Mouse (Mus musculus) liver, embryonic 16.5 days (tissue): Measurements from ENCODE around the gene Acadsb. TPM values are rescaled to one million over a fixed set of nuclear protein-coding genes. Genes with fewer than 3 reads are reported as not detected.

Experiments used
- ATAC-seq: fragments of 200-750 bp; cut with Nextera tagmentation; 2 replicates; pipeline ENCODE4 v1.8.0; 2017; ENCODE audit warnings: low read depth, mild to moderate bottlenecking, moderate number of reproducible peaks, moderate library complexity
- H3K27ac ChIP-seq: fragments of 300-500 bp; sonication (generic); 2 replicates; pipeline ENCODE4 v1.5.1; 2014; ENCODE audit warnings: mild to moderate bottlenecking, low read length
- H3K27me3 ChIP-seq: fragments of 300-500 bp; sonication (generic); 2 replicates; pipeline ENCODE4 v1.6.1; 2014; ENCODE audit warnings: low read depth, low read length, mixed read lengths; ENCODE audit not compliant: control insufficient read depth, insufficient read depth
- H3K36me3 ChIP-seq: fragments of 300-500 bp; sonication (generic); 2 replicates; pipeline ENCODE4 v1.6.1; 2014; ENCODE audit warnings: mild to moderate bottlenecking; ENCODE audit not compliant: control insufficient read depth, insufficient read depth
- H3K4me1 ChIP-seq: fragments of 300-500 bp; sonication (generic); 2 replicates; pipeline ENCODE4 v1.6.1; 2014; ENCODE audit warnings: low read depth, low read length, mixed read lengths; ENCODE audit not compliant: control insufficient read depth
- H3K4me2 ChIP-seq: fragments of 300-500 bp; sonication (generic); 2 replicates; pipeline ENCODE4 v1.6.1; 2014; ENCODE audit warnings: low read depth, low read length, mixed read lengths
- H3K4me3 ChIP-seq: fragments of 300-500 bp; sonication (generic); 2 replicates; pipeline ENCODE4 v1.5.1; 2014; ENCODE audit warnings: low read depth, mild to moderate bottlenecking, low read length
- H3K9ac ChIP-seq: fragments of 300-500 bp; sonication (generic); 2 replicates; pipeline ENCODE4 v1.6.1; 2014; ENCODE audit warnings: low read depth, low read length
- H3K9me3 ChIP-seq: fragments of 300-500 bp; sonication (generic); replicated peaks from 2 replicates; pipeline ENCODE4 v1.6.1; 2016; ENCODE audit warnings: low read length; ENCODE audit not compliant: control insufficient read depth
- WGBS: fragments of 180-500 bp; shearing (Covaris S2); extraction: QIAGEN DNeasy Blood & Tissue Kit; methylation state at CpG from one replicate; pipeline ENCODE4 v1.1.7; 2014; ENCODE audit not compliant: insufficient replicate concordance; 5-methylcytosine and 5-hydroxymethylcytosine counted together
- polyA plus RNA-seq: library from polyadenylated mRNA; unstranded; fragments of >200 nt; fragmentation: Nextera tagmentation; extraction: Ambion mirVana; gene quantifications from 2 replicates; pipeline ENCODE4 v1.2.1, GENCODE M21; 2015

Gene Acadsb
- polyA plus RNA-seq, 1 experiment from 2014 or later: 43.2 TPM

GRCm38 (mm10) chr7:131434276-131434675 lies 23.9 kb downstream of the Acadsb start:
- Histone ChIP-seq H3K9ac (no peak overlapping the region), H3K4me1 (no peaks in the 10 kb centered on the region), H3K36me3 (peaks cover 6% of the 10 kb centered on the region; the same call in 1 of the 2 replicates), H3K27me3 (no peaks in the 10 kb centered on the region), H3K4me3 (no peak overlapping the region), H3K4me2 (no peak overlapping the region), H3K9me3 (no peaks in the 10 kb centered on the region), H3K27ac (no peak overlapping the region)
- no peak for ATAC-seq
- 57% methylated on average over 1 of the region's 1 CpGs for WGBS

GRCm38 (mm10) chr7:131437051-131437450 lies 26.6 kb downstream of the Acadsb start:
- Histone ChIP-seq H3K4me1 (no peaks in the 10 kb centered on the region), H3K4me3 (no peak overlapping the region), H3K27me3 (no peaks in the 10 kb centered on the region), H3K9me3 (no peaks in the 10 kb centered on the region), H3K4me2 (no peak overlapping the region), H3K36me3 (no peaks in the 10 kb centered on the region; the same call in 1 of the 2 replicates), H3K27ac (no peak overlapping the region), H3K9ac (no peak overlapping the region)
- WGBS: 54% methylated on average over 3 of the region's 3 CpGs
- no peak for ATAC-seq

GRCm38 (mm10) chr7:131456714-131457113 lies 46.3 kb downstream of the Acadsb start:
- H3K27ac ChIP-seq: no peak overlapping the region
- ATAC-seq: no peak
- no peak overlapping the region for H3K9ac ChIP-seq
- no peaks in the 10 kb centered on the region for H3K9me3 ChIP-seq
- no peak overlapping the region for H3K4me2 ChIP-seq
- no peaks in the 10 kb centered on the region for H3K4me1 ChIP-seq
- H3K36me3 ChIP-seq: no peaks in the 10 kb centered on the region
- no peaks in the 10 kb centered on the region for H3K27me3 ChIP-seq
- WGBS: 57% methylated on average over 5 of the region's 5 CpGs
- H3K4me3 ChIP-seq: no peak overlapping the region

- H3K9ac ChIP-seq: no peak overlapping the region
- H3K4me2 ChIP-seq: no peak overlapping the region
- no peak overlapping the region for H3K27ac ChIP-seq
- no peak for ATAC-seq
- H3K4me1 ChIP-seq: no peaks in the 10 kb centered on the region
- no peak overlapping the region for H3K4me3 ChIP-seq
- WGBS: 43% methylated on average over 3 of the region's 3 CpGs
- no peaks in the 10 kb centered on the region for H3K9me3 ChIP-seq
- H3K27me3 ChIP-seq: no peaks in the 10 kb centered on the region
- H3K36me3 ChIP-seq: no peaks in the 10 kb centered on the region
Measured at GRCm38 (mm10) chr7:131465117-131465601, 54.8 kb downstream of the Acadsb start.

GRCm38 (mm10) chr7:131465735-131466134 lies 55.3 kb downstream of the Acadsb start:
- Histone ChIP-seq H3K4me2 (no peak overlapping the region), H3K9me3 (no peaks in the 10 kb centered on the region), H3K36me3 (no peaks in the 10 kb centered on the region), H3K9ac (no peak overlapping the region), H3K4me3 (no peak overlapping the region), H3K27me3 (no peaks in the 10 kb centered on the region), H3K4me1 (no peaks in the 10 kb centered on the region), H3K27ac (no peak overlapping the region)
- no peak for ATAC-seq
- 46% methylated on average over 3 of the region's 3 CpGs for WGBS

GRCm38 (mm10) chr7:131467312-131467711 lies 56.9 kb downstream of the Acadsb start:
- Histone ChIP-seq H3K4me2 (no peak overlapping the region), H3K27me3 (no peaks in the 10 kb centered on the region), H3K4me3 (no peak overlapping the region), H3K27ac (no peak overlapping the region), H3K9ac (no peak overlapping the region), H3K9me3 (no peaks in the 10 kb centered on the region), H3K4me1 (no peaks in the 10 kb centered on the region), H3K36me3 (no peaks in the 10 kb centered on the region)
- no peak for ATAC-seq
- 47% methylated on average over 3 of the region's 3 CpGs for whole genome bisulfite sequencing

GRCm38 (mm10) chr7:131469506-131469905 lies 59.1 kb downstream of the Acadsb start:
- Histone ChIP-seq H3K4me2 (no peak overlapping the region), H3K27me3 (no peaks in the 10 kb centered on the region), H3K4me3 (no peak overlapping the region), H3K4me1 (no peaks in the 10 kb centered on the region), H3K27ac (no peak overlapping the region), H3K36me3 (no peaks in the 10 kb centered on the region), H3K9me3 (no peaks in the 10 kb centered on the region), H3K9ac (no peak overlapping the region)
- ATAC-seq: no peak
- WGBS: 42% methylated on average over 3 of the region's 3 CpGs

GRCm38 (mm10) chr7:131471551-131471950 lies 61.1 kb downstream of the Acadsb start:
- no peaks in the 10 kb centered on the region for H3K4me1 ChIP-seq
- no peak overlapping the region for H3K4me2 ChIP-seq
- H3K27me3 ChIP-seq: no peaks in the 10 kb centered on the region
- H3K4me3 ChIP-seq: no peak overlapping the region
- ATAC-seq: no peak
- no peak overlapping the region for H3K27ac ChIP-seq
- no peaks in the 10 kb centered on the region for H3K36me3 ChIP-seq
- H3K9ac ChIP-seq: no peak overlapping the region
- 67% methylated on average over 5 of the region's 5 CpGs for WGBS
- no peaks in the 10 kb centered on the region for H3K9me3 ChIP-seq

- Histone ChIP-seq H3K27ac (no peak overlapping the region), H3K9ac (no peak overlapping the region), H3K27me3 (no peaks in the 10 kb centered on the region), H3K9me3 (no peaks in the 10 kb centered on the region), H3K4me2 (no peak overlapping the region), H3K4me3 (no peak overlapping the region), H3K36me3 (no peaks in the 10 kb centered on the region), H3K4me1 (no peaks in the 10 kb centered on the region)
- 56% methylated on average over 8 of the region's 8 CpGs for WGBS
- ATAC-seq: no peak
Measured at GRCm38 (mm10) chr7:131477140-131477539, 66.7 kb downstream of the Acadsb start.
